Mouse (Mus musculus): ENCODE data around the gene Bcl7c. TPM values are rescaled to one million over a fixed set of nuclear protein-coding genes. Genes with fewer than 3 reads are reported as not detected.

Bcl7c gene
- polyA plus RNA-seq, 1 experiment from 2014 or later, result 50.2 TPM

DNA sequence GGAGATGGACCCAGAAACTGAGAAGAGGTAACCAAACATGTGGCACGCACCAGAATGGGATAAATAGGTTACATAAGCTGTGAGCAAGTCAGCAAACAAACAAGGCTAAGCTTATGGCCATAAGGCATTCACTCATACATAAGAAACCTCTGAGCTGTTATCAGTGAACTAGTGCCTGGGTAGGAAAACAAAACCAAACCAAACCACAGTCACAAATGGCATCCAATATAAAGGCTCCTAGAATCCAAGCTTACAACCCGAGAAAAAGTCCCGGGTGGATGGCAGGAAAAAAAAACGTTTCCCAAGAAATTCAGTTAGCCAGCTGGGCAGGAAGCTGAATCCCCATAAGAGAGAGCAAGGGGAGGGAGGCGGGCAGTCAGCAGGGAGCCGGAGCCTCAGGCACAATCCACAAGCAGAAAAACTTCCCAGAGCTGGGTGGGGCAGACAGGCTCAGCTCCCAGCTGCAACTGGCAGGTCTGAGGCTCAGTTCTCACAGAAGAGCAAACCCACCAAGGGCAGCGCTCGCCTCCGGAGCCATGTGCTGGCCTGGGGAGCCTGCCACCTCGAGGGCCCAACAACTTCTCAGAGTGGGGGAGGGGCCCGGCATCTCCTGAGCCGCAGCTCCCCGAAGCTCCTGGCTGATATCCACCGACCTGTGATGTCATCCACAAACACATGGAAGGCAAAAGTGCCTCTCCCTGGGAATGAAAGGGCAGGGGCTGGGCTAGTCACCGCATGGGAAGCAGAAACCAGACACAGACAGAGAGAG, 17.3 kb downstream of the Bcl7c start:
- DNase-seq (ENCODE audit: low spot score) (peak; percentile 49), ATAC-seq (ENCODE audit: low FRiP score) (no peak)
- Histone ChIP-seq H3K4me3 (replicated peaks; ENCODE audit: low read length) (peak overlapping the region; percentile 13), H3K4me2 (replicated peaks) (peak overlapping the region; percentile 40), H3K9ac (peak overlapping the region; percentile 42), H3K9me3 (ENCODE audit: control insufficient read depth, low read length) (no peaks in the 10 kb centered on the region), H3K4me1 (replicated peaks; ENCODE audit: control insufficient read depth, insufficient read depth, low read length) (peaks cover 8% of the 10 kb centered on the region; the same call in 1 of the 2 replicates), H3K27ac (peak overlapping the region; percentile 47), H3K36me3 (replicated peaks; ENCODE audit: control insufficient read depth, insufficient read depth) (peaks cover 9% of the 10 kb centered on the region), H3K27me3 (ENCODE audit: control insufficient read depth, insufficient read depth, low read length) (no peaks in the 10 kb centered on the region)
- WGBS, result 6% methylated on average over 15 of the region's 15 CpGs

- ATAC-seq (ENCODE audit: low FRiP score) (no peak), DNase-seq (ENCODE audit: low spot score) (no peak)
- Histone ChIP-seq H3K4me3 (replicated peaks; ENCODE audit: low read length) (no peak overlapping the region), H3K4me1 (replicated peaks; ENCODE audit: control insufficient read depth, insufficient read depth, low read length) (peaks cover 8% of the 10 kb centered on the region; the same call in 1 of the 2 replicates), H3K27me3 (ENCODE audit: control insufficient read depth, insufficient read depth, low read length) (no peaks in the 10 kb centered on the region), H3K9ac (no peak overlapping the region), H3K4me2 (replicated peaks) (no peak overlapping the region), H3K36me3 (replicated peaks; ENCODE audit: control insufficient read depth, insufficient read depth) (peaks cover 2% of the 10 kb centered on the region; the same call in 1 of the 2 replicates), H3K9me3 (ENCODE audit: control insufficient read depth, low read length) (no peaks in the 10 kb centered on the region), H3K27ac (no peak overlapping the region)
- 68% methylated on average over 9 of the region's 9 CpGs for WGBS
Observed at GRCm38 (mm10) chr7:127689626-127690280, 19.0 kb downstream of the Bcl7c start.

DNA sequence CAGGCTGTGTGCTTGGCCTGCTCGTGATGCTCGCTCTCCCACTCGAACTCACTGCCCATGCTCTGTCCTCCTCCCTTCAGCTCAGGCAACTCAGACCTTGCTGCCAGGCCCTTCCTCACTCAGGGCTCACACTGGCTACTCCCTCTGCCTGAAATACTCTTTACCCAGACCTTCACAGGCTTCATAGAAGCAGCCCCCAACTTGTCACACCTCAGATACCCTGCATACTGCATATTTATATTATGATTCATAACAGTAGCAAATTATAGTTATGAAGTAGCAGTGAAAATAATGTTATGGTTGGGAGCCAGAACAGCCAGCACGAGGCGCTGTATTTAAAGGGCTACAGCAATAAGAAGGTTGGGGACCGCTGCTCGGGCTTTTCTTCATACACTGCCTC, 19.8 kb downstream of the Bcl7c start:
- no peak overlapping the region for H3K4me3 ChIP-seq (replicated peaks; ENCODE audit: low read length)
- no peak for ATAC-seq (ENCODE audit: low FRiP score)
- no peaks in the 10 kb centered on the region for H3K27me3 ChIP-seq (ENCODE audit: control insufficient read depth, insufficient read depth, low read length)
- H3K36me3 ChIP-seq (replicated peaks; ENCODE audit: control insufficient read depth, insufficient read depth), result 0 out of 2 replicates have a peak, but pooled peaks cover 3% of the 10 kb centered on the region
- 85% methylated on average over 7 of the region's 7 CpGs for WGBS
- H3K4me2 ChIP-seq (replicated peaks), result no peak overlapping the region
- peaks cover 8% of the 10 kb centered on the region; the same call in 1 of the 2 replicates for H3K4me1 ChIP-seq (replicated peaks; ENCODE audit: control insufficient read depth, insufficient read depth, low read length)
- no peak for DNase-seq (ENCODE audit: low spot score)
- no peak overlapping the region for H3K9ac ChIP-seq
- no peaks in the 10 kb centered on the region for H3K9me3 ChIP-seq (ENCODE audit: control insufficient read depth, low read length)
- no peak overlapping the region for H3K27ac ChIP-seq

GRCm38 (mm10) chr7:127686740-127687449, 21.8 kb downstream of the Bcl7c start:
- Histone ChIP-seq H3K36me3 (replicated peaks; ENCODE audit: control insufficient read depth, insufficient read depth) (0 out of 2 replicates have a peak, but pooled peaks cover 3% of the 10 kb centered on the region), H3K27ac (no peak overlapping the region), H3K4me3 (replicated peaks; ENCODE audit: low read length) (no peak overlapping the region), H3K9ac (no peak overlapping the region), H3K4me2 (replicated peaks) (no peak overlapping the region), H3K9me3 (ENCODE audit: control insufficient read depth, low read length) (no peaks in the 10 kb centered on the region), H3K4me1 (replicated peaks; ENCODE audit: control insufficient read depth, insufficient read depth, low read length) (peaks cover 8% of the 10 kb centered on the region; the same call in 1 of the 2 replicates), H3K27me3 (ENCODE audit: control insufficient read depth, insufficient read depth, low read length) (no peaks in the 10 kb centered on the region)
- DNase-seq (ENCODE audit: low spot score) (no peak), ATAC-seq (ENCODE audit: low FRiP score) (no peak)
- WGBS, result 85% methylated on average over 11 of the region's 11 CpGs

GRCm38 (mm10) chr7:127685304-127686018, 23.3 kb downstream of the Bcl7c start:
- Histone ChIP-seq H3K9ac (no peak overlapping the region), H3K4me3 (replicated peaks; ENCODE audit: low read length) (no peak overlapping the region), H3K9me3 (ENCODE audit: control insufficient read depth, low read length) (no peaks in the 10 kb centered on the region), H3K27ac (0 out of 2 replicates have a peak overlapping the region, but pooled peaks have one; percentile 17), H3K4me1 (replicated peaks; ENCODE audit: control insufficient read depth, insufficient read depth, low read length) (no peaks in the 10 kb centered on the region), H3K27me3 (ENCODE audit: control insufficient read depth, insufficient read depth, low read length) (no peaks in the 10 kb centered on the region), H3K36me3 (replicated peaks; ENCODE audit: control insufficient read depth, insufficient read depth) (0 out of 2 replicates have a peak, but pooled peaks cover 3% of the 10 kb centered on the region), H3K4me2 (replicated peaks) (no peak overlapping the region)
- 69% methylated on average over 14 of the region's 14 CpGs for WGBS
- ATAC-seq (ENCODE audit: low FRiP score) (no peak), DNase-seq (ENCODE audit: low spot score) (no peak)

DNA sequence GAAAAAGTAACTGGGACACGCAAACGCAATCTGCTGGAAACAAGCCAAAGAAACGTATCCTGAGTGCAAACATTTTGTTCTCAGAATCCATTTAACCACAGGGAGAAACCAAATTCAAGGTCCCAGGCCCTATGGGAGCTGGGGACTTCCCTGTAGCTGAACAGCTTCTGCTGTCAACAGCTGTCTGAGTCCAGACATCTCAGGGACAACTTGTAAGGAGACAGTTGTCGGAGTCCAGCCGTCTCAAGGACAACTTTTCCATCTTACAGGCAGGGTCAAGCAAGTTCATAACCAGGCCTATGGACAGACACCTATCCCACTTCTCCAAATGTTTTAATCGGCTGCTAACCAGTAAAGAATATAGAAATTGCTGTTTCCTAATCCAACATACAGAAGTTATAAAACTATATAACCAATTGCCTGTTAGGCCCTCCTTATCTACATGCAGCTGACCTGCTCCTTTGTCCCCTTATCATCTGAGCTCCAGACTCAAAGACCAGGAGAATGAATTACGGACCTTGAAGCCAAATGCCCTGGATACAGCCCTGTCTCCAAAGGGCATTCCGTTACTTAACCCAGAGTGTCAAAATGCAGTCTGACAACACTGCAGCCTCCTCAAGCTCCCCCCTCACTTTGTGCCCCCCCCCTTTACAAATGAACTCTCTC, 26.7 kb downstream of the Bcl7c start:
- ATAC-seq (ENCODE audit: low FRiP score), result no peak
- no peak overlapping the region for H3K9ac ChIP-seq
- no peak overlapping the region for H3K4me2 ChIP-seq (replicated peaks)
- no peaks in the 10 kb centered on the region for H3K27me3 ChIP-seq (ENCODE audit: control insufficient read depth, insufficient read depth, low read length)
- no peak overlapping the region for H3K27ac ChIP-seq
- H3K4me3 ChIP-seq (replicated peaks; ENCODE audit: low read length), result no peak overlapping the region
- H3K4me1 ChIP-seq (replicated peaks; ENCODE audit: control insufficient read depth, insufficient read depth, low read length), result no peaks in the 10 kb centered on the region
- DNase-seq (ENCODE audit: low spot score), result no peak
- no peaks in the 10 kb centered on the region for H3K9me3 ChIP-seq (ENCODE audit: control insufficient read depth, low read length)
- 86% methylated on average over 8 of the region's 8 CpGs for WGBS
- peaks cover 4% of the 10 kb centered on the region; the same call in 1 of the 2 replicates for H3K36me3 ChIP-seq (replicated peaks; ENCODE audit: control insufficient read depth, insufficient read depth)

DNA sequence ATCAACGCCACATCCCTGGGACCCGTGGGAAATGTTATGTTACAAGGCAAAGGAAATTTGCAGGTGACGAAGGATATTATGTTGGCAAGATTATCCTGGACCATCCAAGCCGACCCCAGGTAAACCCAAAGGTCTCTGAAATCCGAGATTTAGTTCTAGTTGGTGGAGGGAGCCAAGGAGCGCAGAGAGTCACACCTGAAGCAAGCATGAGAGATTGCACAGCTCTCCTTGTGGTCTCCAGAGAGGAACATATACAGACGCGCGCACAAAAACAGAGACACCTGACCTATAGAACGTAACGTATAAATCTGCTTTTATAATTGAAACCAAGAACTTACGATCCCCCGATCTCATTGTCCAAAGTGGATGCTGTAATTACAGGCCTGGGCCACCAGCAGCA, 28.2 kb downstream of the Bcl7c start:
- H3K9me3 ChIP-seq (ENCODE audit: control insufficient read depth, low read length), result no peaks in the 10 kb centered on the region
- no peak overlapping the region for H3K9ac ChIP-seq
- no peak overlapping the region for H3K27ac ChIP-seq
- WGBS, result 89% methylated on average over 13 of the region's 13 CpGs
- no peak for DNase-seq (ENCODE audit: low spot score)
- H3K4me2 ChIP-seq (replicated peaks), result no peak overlapping the region
- H3K4me1 ChIP-seq (replicated peaks; ENCODE audit: control insufficient read depth, insufficient read depth, low read length), result no peaks in the 10 kb centered on the region
- H3K4me3 ChIP-seq (replicated peaks; ENCODE audit: low read length), result no peak overlapping the region
- ATAC-seq (ENCODE audit: low FRiP score), result no peak
- H3K36me3 ChIP-seq (replicated peaks; ENCODE audit: control insufficient read depth, insufficient read depth), result peaks cover 8% of the 10 kb centered on the region; the same call in 1 of the 2 replicates
- H3K27me3 ChIP-seq (ENCODE audit: control insufficient read depth, insufficient read depth, low read length), result no peaks in the 10 kb centered on the region

DNA sequence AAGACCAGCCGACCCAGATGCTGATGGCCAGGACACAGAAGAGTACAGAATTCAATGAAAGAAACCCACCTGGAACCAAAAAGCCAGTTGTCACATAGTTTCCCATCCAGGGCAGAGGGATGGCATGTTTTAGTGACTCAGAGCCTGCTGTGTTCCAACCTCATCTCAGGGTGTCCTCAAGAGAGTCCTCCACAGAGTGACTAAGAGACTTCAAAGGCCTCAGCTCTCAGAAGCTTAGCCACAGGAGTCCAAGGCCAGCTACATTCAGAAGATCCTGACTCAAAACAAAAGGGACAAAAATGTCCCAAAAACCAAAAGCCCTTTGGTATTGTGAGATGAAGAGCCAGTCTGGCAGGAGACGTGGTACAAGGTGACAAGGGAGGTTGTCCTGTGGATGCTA, 29.9 kb downstream of the Bcl7c start:
- H3K4me1 ChIP-seq (replicated peaks; ENCODE audit: control insufficient read depth, insufficient read depth, low read length), result no peaks in the 10 kb centered on the region
- no peaks in the 10 kb centered on the region for H3K27me3 ChIP-seq (ENCODE audit: control insufficient read depth, insufficient read depth, low read length)
- H3K4me3 ChIP-seq (replicated peaks; ENCODE audit: low read length), result no peak overlapping the region
- no peak for DNase-seq (ENCODE audit: low spot score)
- H3K36me3 ChIP-seq (replicated peaks; ENCODE audit: control insufficient read depth, insufficient read depth), result peaks cover 5% of the 10 kb centered on the region; the same call in 1 of the 2 replicates
- H3K27ac ChIP-seq, result no peak overlapping the region
- H3K9me3 ChIP-seq (ENCODE audit: control insufficient read depth, low read length), result no peaks in the 10 kb centered on the region
- ATAC-seq (ENCODE audit: low FRiP score), result no peak
- H3K4me2 ChIP-seq (replicated peaks), result no peak overlapping the region
- no peak overlapping the region for H3K9ac ChIP-seq
- WGBS, result 61% methylated on average over 2 of the region's 2 CpGs
